Mouse (Mus musculus) kidney, embryonic 15.5 days (tissue): ENCODE measurements around the gene Spaca1. TPM values are rescaled to one million over a fixed set of nuclear protein-coding genes. Genes with fewer than 3 reads are reported as not detected.

Source experiments
- polyA plus RNA-seq: library from polyadenylated mRNA; unstranded; fragments of >200 nt; fragmentation: Nextera tagmentation; extraction: Ambion mirVana; gene quantifications from 2 replicates; pipeline ENCODE4 v1.2.1, GENCODE M21; 2015

Spaca1 gene
- polyA plus RNA-seq, 1 experiment from 2014 or later, result 1.7 TPM

Other genes starting within 250 kb of the Spaca1 start
- gene Cnr1, start 125.6 kb downstream of the Spaca1 start, polyA plus RNA-seq, result 0.77 and 0.78 TPM in 2 replicates